Mouse (Mus musculus): ENCODE results near the gene Gpcpd1. TPM values are rescaled to one million over a fixed set of nuclear protein-coding genes. Genes with fewer than 3 reads are reported as not detected.

Gpcpd1 gene
- polyA plus RNA-seq, 2 experiments = 34.6 to 43.4 TPM

DNA sequence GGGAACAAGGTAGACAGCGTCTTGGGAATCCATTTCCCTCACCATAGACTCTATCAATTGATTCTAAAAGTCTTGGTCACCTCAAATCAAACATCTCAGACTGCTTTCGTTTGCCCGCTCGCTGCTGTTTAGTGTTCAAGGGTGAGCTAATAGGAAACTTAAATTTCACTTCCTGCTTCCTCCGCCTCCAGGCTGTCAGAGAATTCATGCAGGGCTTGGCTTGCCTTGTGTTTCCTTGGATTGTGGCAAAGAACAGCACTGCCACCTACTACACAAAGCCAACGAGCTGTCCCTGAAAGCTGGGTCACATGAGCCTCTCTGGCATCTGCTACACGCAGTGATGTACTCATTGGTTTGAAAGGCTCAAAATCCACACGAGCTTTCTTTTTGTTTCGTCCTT lies 78.3 kb downstream of the Gpcpd1 start:
- Histone ChIP-seq H3K36me3 (ENCODE audit: control insufficient read depth, insufficient read depth, low read length) (no peaks in the 10 kb centered on the region), H3K4me3 (replicated peaks; ENCODE audit: low read length) (no peak overlapping the region), H3K4me2 (replicated peaks; ENCODE audit: low read depth, low read length, severe bottlenecking) (no peak overlapping the region), H3K4me1 (ENCODE audit: control insufficient read depth, insufficient read depth, low read length) (no peaks in the 10 kb centered on the region), H3K9me3 (ENCODE audit: control insufficient read depth, low read length) (no peaks in the 10 kb centered on the region), H3K27ac (replicated peaks; ENCODE audit: low read depth, low read length) (no peak overlapping the region), H3K27me3 (ENCODE audit: control insufficient read depth, insufficient read depth, low read length) (no peaks in the 10 kb centered on the region), H3K9ac (ENCODE audit: low read depth, low read length, severe bottlenecking) (no peak overlapping the region)
- no peak for TF ChIP-seq POLR2A (IDR thresholded peaks at IDR 0.05; ENCODE audit: borderline replicate concordance, extremely low read depth, insufficient read depth, insufficient read length)
- 75% methylated on average over 9 of the region's 9 CpGs for WGBS
- DNase-seq (ENCODE audit: low spot score) = no peak
- ATAC-seq (ENCODE audit: low FRiP score, low read depth) = no peak

DNA sequence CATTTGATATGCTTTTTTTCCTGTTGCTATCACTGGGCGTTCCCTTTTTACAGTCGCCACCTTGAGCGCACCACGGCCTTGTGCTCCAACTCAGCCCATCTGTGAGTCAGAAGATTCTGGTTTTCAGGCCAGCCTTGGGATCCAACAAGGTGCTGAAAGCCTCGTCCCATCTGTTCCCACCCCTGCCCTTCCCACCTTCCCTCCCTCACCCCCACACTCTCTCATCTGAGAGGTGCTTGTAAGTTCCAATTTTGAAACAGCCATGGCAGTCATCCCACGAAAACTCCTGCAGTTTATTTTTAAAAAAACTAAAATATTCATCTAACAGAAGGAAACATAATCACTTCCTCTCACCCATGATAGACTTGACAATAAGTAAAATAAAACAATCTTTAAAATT lies 80.0 kb downstream of the Gpcpd1 start:
- 44% methylated on average over 6 of the region's 6 CpGs for WGBS
- Histone ChIP-seq H3K27ac (replicated peaks; ENCODE audit: low read depth, low read length) (no peak overlapping the region), H3K36me3 (ENCODE audit: control insufficient read depth, insufficient read depth, low read length) (no peaks in the 10 kb centered on the region), H3K9ac (ENCODE audit: low read depth, low read length, severe bottlenecking) (0 out of 2 replicates have a peak overlapping the region, but pooled peaks have one; percentile 16), H3K27me3 (ENCODE audit: control insufficient read depth, insufficient read depth, low read length) (no peaks in the 10 kb centered on the region), H3K9me3 (ENCODE audit: control insufficient read depth, low read length) (no peaks in the 10 kb centered on the region), H3K4me3 (replicated peaks; ENCODE audit: low read length) (no peak overlapping the region), H3K4me1 (ENCODE audit: control insufficient read depth, insufficient read depth, low read length) (no peaks in the 10 kb centered on the region), H3K4me2 (replicated peaks; ENCODE audit: low read depth, low read length, severe bottlenecking) (no peak overlapping the region)
- DNase-seq (ENCODE audit: low spot score) (no peak), ATAC-seq (ENCODE audit: low FRiP score, low read depth) (no peak)
- TF ChIP-seq POLR2A (IDR thresholded peaks at IDR 0.05; ENCODE audit: borderline replicate concordance, extremely low read depth, insufficient read depth, insufficient read length) = no peak

DNA sequence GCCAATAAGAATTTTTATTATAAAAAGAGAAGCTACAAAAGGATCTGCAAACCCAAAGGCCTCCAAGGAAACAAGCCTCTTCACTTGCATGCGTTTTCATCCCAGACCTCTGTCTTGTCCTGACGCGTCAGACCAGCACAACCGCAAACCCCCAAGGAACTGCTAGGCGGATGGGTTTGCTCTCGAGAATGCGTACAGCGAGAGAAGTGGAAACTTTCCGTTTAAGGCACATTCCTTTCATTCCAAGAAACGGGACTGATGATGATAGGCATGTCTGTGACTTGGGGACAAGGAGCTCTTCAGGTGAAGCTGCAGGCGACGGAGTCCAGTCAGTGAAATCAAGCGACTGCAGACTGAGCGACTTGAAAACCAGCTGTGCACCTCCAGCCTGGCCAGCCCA lies 80.4 kb downstream of the Gpcpd1 start:
- no peak for DNase-seq (ENCODE audit: low spot score)
- 39% methylated on average over 14 of the region's 14 CpGs for WGBS
- Histone ChIP-seq H3K27ac (replicated peaks; ENCODE audit: low read depth, low read length) (no peak overlapping the region), H3K27me3 (ENCODE audit: control insufficient read depth, insufficient read depth, low read length) (no peaks in the 10 kb centered on the region), H3K4me1 (ENCODE audit: control insufficient read depth, insufficient read depth, low read length) (no peaks in the 10 kb centered on the region), H3K9me3 (ENCODE audit: control insufficient read depth, low read length) (no peaks in the 10 kb centered on the region), H3K4me3 (replicated peaks; ENCODE audit: low read length) (no peak overlapping the region), H3K4me2 (replicated peaks; ENCODE audit: low read depth, low read length, severe bottlenecking) (no peak overlapping the region), H3K9ac (ENCODE audit: low read depth, low read length, severe bottlenecking) (0 out of 2 replicates have a peak overlapping the region, but pooled peaks have one; percentile 16), H3K36me3 (ENCODE audit: control insufficient read depth, insufficient read depth, low read length) (no peaks in the 10 kb centered on the region)
- no peak for ATAC-seq (ENCODE audit: low FRiP score, low read depth)
- TF ChIP-seq POLR2A (IDR thresholded peaks at IDR 0.05; ENCODE audit: borderline replicate concordance, extremely low read depth, insufficient read depth, insufficient read length) = no peak

GRCm38 (mm10) chr2:132505828-132506227 lies 81.7 kb downstream of the Gpcpd1 start:
- no peaks in the 10 kb centered on the region for H3K4me1 ChIP-seq (ENCODE audit: control insufficient read depth, insufficient read depth, low read length)
- H3K27ac ChIP-seq (replicated peaks; ENCODE audit: low read depth, low read length) = no peak overlapping the region
- no peak for DNase-seq (ENCODE audit: low spot score)
- H3K27me3 ChIP-seq (ENCODE audit: control insufficient read depth, insufficient read depth, low read length) = no peaks in the 10 kb centered on the region
- ATAC-seq (ENCODE audit: low FRiP score, low read depth) = no peak
- no peaks in the 10 kb centered on the region for H3K36me3 ChIP-seq (ENCODE audit: control insufficient read depth, insufficient read depth, low read length)
- 87% methylated on average over 6 of the region's 6 CpGs for WGBS
- H3K9ac ChIP-seq (ENCODE audit: low read depth, low read length, severe bottlenecking) = no peak overlapping the region
- no peak for TF ChIP-seq POLR2A (IDR thresholded peaks at IDR 0.05; ENCODE audit: borderline replicate concordance, extremely low read depth, insufficient read depth, insufficient read length)
- H3K4me3 ChIP-seq (replicated peaks; ENCODE audit: low read length) = no peak overlapping the region
- no peaks in the 10 kb centered on the region for H3K9me3 ChIP-seq (ENCODE audit: control insufficient read depth, low read length)
- no peak overlapping the region for H3K4me2 ChIP-seq (replicated peaks; ENCODE audit: low read depth, low read length, severe bottlenecking)

DNA sequence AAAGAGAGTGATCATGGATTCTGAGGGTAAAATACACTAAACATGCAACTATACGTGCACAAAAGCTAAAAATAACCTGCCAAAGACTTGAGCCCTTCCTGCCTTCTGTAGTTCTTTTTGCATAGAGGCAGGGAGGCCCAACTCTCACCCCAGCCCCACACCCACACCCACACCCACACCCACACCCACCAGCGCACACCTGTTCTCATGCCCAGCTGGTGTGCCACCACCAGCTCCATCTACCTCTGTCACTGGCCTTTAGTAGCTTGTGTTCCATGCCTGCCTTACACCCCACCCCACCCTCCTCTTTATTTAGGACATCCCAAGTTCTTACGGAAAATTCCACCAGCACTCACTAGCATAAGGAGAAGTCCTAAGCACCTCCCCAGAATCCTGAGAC lies 89.2 kb downstream of the Gpcpd1 start:
- ATAC-seq (ENCODE audit: low FRiP score, low read depth) (no peak), DNase-seq (ENCODE audit: low spot score) (no peak)
- Histone ChIP-seq H3K27me3 (ENCODE audit: control insufficient read depth, insufficient read depth, low read length) (no peaks in the 10 kb centered on the region), H3K9ac (ENCODE audit: low read depth, low read length, severe bottlenecking) (no peak overlapping the region), H3K36me3 (ENCODE audit: control insufficient read depth, insufficient read depth, low read length) (no peaks in the 10 kb centered on the region), H3K9me3 (ENCODE audit: control insufficient read depth, low read length) (no peaks in the 10 kb centered on the region), H3K4me1 (ENCODE audit: control insufficient read depth, insufficient read depth, low read length) (no peaks in the 10 kb centered on the region), H3K4me3 (replicated peaks; ENCODE audit: low read length) (no peak overlapping the region), H3K27ac (replicated peaks; ENCODE audit: low read depth, low read length) (no peak overlapping the region), H3K4me2 (replicated peaks; ENCODE audit: low read depth, low read length, severe bottlenecking) (no peak overlapping the region)
- 92% methylated on average over 3 of the region's 3 CpGs for WGBS
- TF ChIP-seq POLR2A (IDR thresholded peaks at IDR 0.05; ENCODE audit: borderline replicate concordance, extremely low read depth, insufficient read depth, insufficient read length) = no peak

Data from limb, embryonic 14.5 days (tissue).